Mouse (Mus musculus): ENCODE results near the gene Liph.

DNA sequence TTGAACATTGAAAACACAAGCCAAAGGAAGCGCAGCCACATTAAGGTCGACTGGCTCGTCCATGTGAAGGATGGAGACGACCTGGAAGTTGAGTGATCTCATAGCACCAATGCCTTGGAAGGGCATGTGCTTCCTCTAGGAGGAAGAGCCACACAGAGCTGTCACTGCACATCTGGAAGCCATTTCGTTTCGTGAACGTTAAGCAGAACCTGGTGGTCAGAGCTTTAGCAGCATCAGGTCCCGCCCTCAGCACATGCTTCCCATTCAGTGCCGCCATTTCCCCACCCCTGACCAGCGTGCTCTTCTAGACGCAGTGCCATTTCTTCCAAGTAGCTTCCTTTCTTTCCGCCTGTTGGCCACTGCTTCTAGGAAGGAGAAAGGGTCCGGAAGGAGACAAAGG is 67.0 kb downstream of the Liph start:
- no peak for TF ChIP-seq CTCF (IDR thresholded peaks at IDR 0.05; ENCODE audit: borderline replicate concordance, control insufficient read depth, extremely low read depth, insufficient read depth, low read length, poor library complexity)
- no peak for TF ChIP-seq POLR2A (IDR thresholded peaks at IDR 0.05; ENCODE audit: control insufficient read depth, extremely low read depth, insufficient read depth, low read length, poor library complexity)
